Mouse (Mus musculus) lung, adult 2 months (tissue): ENCODE results near the gene Rbbp7.

ENCODE experiments used
- CTCF ChIP-seq: fragments of 200-500 bp; IDR thresholded peaks from 2 replicates; pipeline ENCODE4 v1.5.1; 2011; ENCODE audit warnings: mild to moderate bottlenecking, low read length, control low read depth; ENCODE audit not compliant: insufficient read depth
- POLR2A ChIP-seq: fragments of 200-500 bp; IDR thresholded peaks from 2 replicates; pipeline ENCODE4 v1.6.1; 2011; ENCODE audit warnings: low read depth, mild to moderate bottlenecking, control low read depth, low read length, borderline replicate concordance; ENCODE audit errors: extremely low read depth

- TF ChIP-seq CTCF: no peak
- TF ChIP-seq POLR2A: no peak
Measured at GRCm38 (mm10) chrX:162761716-162762395, 1.7 kb downstream of the Rbbp7 start.
